Mouse (Mus musculus): Measurements from ENCODE around the gene Art3.

- no peak for TF ChIP-seq EP300 (optimal IDR thresholded peaks at IDR 0.05)
- no peak for TF ChIP-seq CTCF (IDR thresholded peaks at IDR 0.05; ENCODE audit: low read depth)
These were observed at the start of gene Art3 for GRCm38 (mm10) chr5:92331635-92332338.

Measured in stomach, postnatal 0 days (tissue).